Mouse (Mus musculus) neural tube, embryonic 14.5 days (tissue): ENCODE results near the gene Paqr9. TPM values are rescaled to one million over a fixed set of nuclear protein-coding genes. Genes with fewer than 3 reads are reported as not detected.

Experiments
- ATAC-seq: fragments of 200-750 bp; cut with Nextera tagmentation; 2 replicates; pipeline ENCODE4 v1.8.0; 2017; ENCODE audit warnings: low read depth, mild to moderate bottlenecking, moderate TSS enrichment, moderate library complexity
- H3K27ac ChIP-seq: fragments of 300-500 bp; sonication (generic); 2 replicates; pipeline ENCODE4 v1.5.1; 2014; ENCODE audit warnings: low read depth, mild to moderate bottlenecking, control low read depth, low read length, moderate library complexity, mixed read lengths
- H3K27me3 ChIP-seq: fragments of 300-500 bp; sonication (generic); 2 replicates; pipeline ENCODE4 v1.6.1; 2014; ENCODE audit warnings: low read length; ENCODE audit not compliant: control insufficient read depth, insufficient read depth
- H3K36me3 ChIP-seq: fragments of 300-500 bp; sonication (generic); 2 replicates; pipeline ENCODE4 v1.6.1; 2014; ENCODE audit warnings: low read length, mixed read lengths; ENCODE audit not compliant: control insufficient read depth, insufficient read depth
- H3K4me1 ChIP-seq: fragments of 300-500 bp; sonication (generic); 2 replicates; pipeline ENCODE4 v1.6.1; 2014; ENCODE audit warnings: low read length; ENCODE audit not compliant: control insufficient read depth, insufficient read depth
- H3K4me2 ChIP-seq: fragments of 300-500 bp; sonication (generic); 2 replicates; pipeline ENCODE4 v1.6.1; 2014; ENCODE audit warnings: mild to moderate bottlenecking, low read depth, low read length, control low read depth
- H3K4me3 ChIP-seq: fragments of 300-500 bp; sonication (generic); 2 replicates; pipeline ENCODE4 v1.5.1; 2014; ENCODE audit warnings: low read depth, low read length, control low read depth, mixed read lengths
- H3K9ac ChIP-seq: fragments of 300-500 bp; sonication (generic); replicated peaks from 2 replicates; pipeline ENCODE4 v1.6.1; 2014; ENCODE audit warnings: low read depth, mild to moderate bottlenecking, control low read depth, low read length, mixed read lengths
- H3K9me3 ChIP-seq: fragments of 300-500 bp; sonication (generic); 2 replicates; pipeline ENCODE4 v1.6.1; 2016; ENCODE audit warnings: low read length; ENCODE audit not compliant: control insufficient read depth
- WGBS: fragments of 180-500 bp; shearing (Covaris S2); extraction: QIAGEN DNeasy Blood & Tissue Kit; methylation state at CpG from one replicate; pipeline ENCODE4 v1.1.7; 2014; 5-methylcytosine and 5-hydroxymethylcytosine counted together
- polyA plus RNA-seq: library from polyadenylated mRNA; unstranded; fragments of >200 nt; fragmentation: Nextera tagmentation; extraction: Ambion mirVana; gene quantifications from 2 replicates; pipeline ENCODE4 v1.2.1, GENCODE M21; 2014

The Paqr9 gene
- polyA plus RNA-seq, 1 experiment from 2014 or later, result 9.3 TPM

- H3K9ac ChIP-seq, result no peak overlapping the region
- H3K4me2 ChIP-seq, result no peak overlapping the region
- H3K27ac ChIP-seq, result no peak overlapping the region
- 85% methylated on average over 18 of the region's 18 CpGs for WGBS
- no peak overlapping the region for H3K4me3 ChIP-seq
- no peaks in the 10 kb centered on the region for H3K27me3 ChIP-seq
- H3K4me1 ChIP-seq, result no peaks in the 10 kb centered on the region; the same call in 1 of the 2 replicates
- no peak for ATAC-seq
- no peaks in the 10 kb centered on the region for H3K9me3 ChIP-seq
- no peaks in the 10 kb centered on the region for H3K36me3 ChIP-seq
Observed at GRCm38 (mm10) chr9:95554231-95555221, 4.9 kb upstream of the Paqr9 start.

- no peaks in the 10 kb centered on the region for H3K36me3 ChIP-seq
- no peak overlapping the region for H3K4me3 ChIP-seq
- H3K9me3 ChIP-seq, result no peaks in the 10 kb centered on the region
- no peak overlapping the region for H3K4me2 ChIP-seq
- H3K9ac ChIP-seq, result no peak overlapping the region
- no peaks in the 10 kb centered on the region; the same call in 1 of the 2 replicates for H3K4me1 ChIP-seq
- H3K27ac ChIP-seq, result no peak overlapping the region
- ATAC-seq, result no peak
- H3K27me3 ChIP-seq, result no peaks in the 10 kb centered on the region
- WGBS, result 77% methylated on average over 5 of the region's 5 CpGs
Observed at GRCm38 (mm10) chr9:95555233-95555740, 4.2 kb upstream of the Paqr9 start.

GRCm38 (mm10) chr9:95556067-95556512 lies 3.4 kb upstream of the Paqr9 start:
- H3K27me3 ChIP-seq, result 0 out of 2 replicates have a peak, but pooled peaks cover 2% of the 10 kb centered on the region
- no peak overlapping the region for H3K9ac ChIP-seq
- ATAC-seq, result no peak
- no peak overlapping the region for H3K4me2 ChIP-seq
- no peak overlapping the region for H3K27ac ChIP-seq
- no peaks in the 10 kb centered on the region for H3K9me3 ChIP-seq
- H3K4me3 ChIP-seq, result no peak overlapping the region
- WGBS, result 93% methylated on average over 4 of the region's 4 CpGs
- H3K36me3 ChIP-seq, result no peaks in the 10 kb centered on the region
- H3K4me1 ChIP-seq, result peaks cover 4% of the 10 kb centered on the region; the same call in 1 of the 2 replicates

- 69% methylated on average over 6 of the region's 6 CpGs for WGBS
- 0 out of 2 replicates have a peak, but pooled peaks cover 2% of the 10 kb centered on the region for H3K27me3 ChIP-seq
- no peak overlapping the region for H3K4me2 ChIP-seq
- H3K4me3 ChIP-seq, result no peak overlapping the region
- peaks cover 9% of the 10 kb centered on the region; the same call in 1 of the 2 replicates for H3K4me1 ChIP-seq
- ATAC-seq, result no peak
- H3K27ac ChIP-seq, result no peak overlapping the region
- no peaks in the 10 kb centered on the region for H3K9me3 ChIP-seq
- H3K9ac ChIP-seq, result no peak overlapping the region
- no peaks in the 10 kb centered on the region for H3K36me3 ChIP-seq
Observed at GRCm38 (mm10) chr9:95557722-95558121, 1.7 kb upstream of the Paqr9 start.

- Histone ChIP-seq H3K9ac (peak overlapping the region; percentile 83), H3K27me3 (0 out of 2 replicates have a peak, but pooled peaks cover 2% of the 10 kb centered on the region), H3K4me2 (peak overlapping the region; percentile 85), H3K9me3 (no peaks in the 10 kb centered on the region), H3K27ac (peak overlapping the region; percentile 75; the same call in 1 of the 2 replicates), H3K4me3 (peak overlapping the region; percentile 64), H3K4me1 (peaks cover 9% of the 10 kb centered on the region; the same call in 1 of the 2 replicates), H3K36me3 (no peaks in the 10 kb centered on the region)
- 7% methylated on average over 11 of the region's 11 CpGs for WGBS
- no peak for ATAC-seq
Observed at GRCm38 (mm10) chr9:95558726-95559058, 765 bp upstream of the Paqr9 start.

- Histone ChIP-seq H3K9me3 (no peaks in the 10 kb centered on the region), H3K36me3 (no peaks in the 10 kb centered on the region), H3K9ac (peak overlapping the region; percentile 83), H3K4me1 (peaks cover 9% of the 10 kb centered on the region; the same call in 1 of the 2 replicates), H3K4me2 (peak overlapping the region; percentile 85), H3K27me3 (0 out of 2 replicates have a peak, but pooled peaks cover 2% of the 10 kb centered on the region), H3K4me3 (peak overlapping the region; percentile 64), H3K27ac (peak overlapping the region; percentile 75)
- WGBS, result 12% methylated on average over 65 of the region's 78 CpGs
- ATAC-seq, result peak; percentile 74
Observed at GRCm38 (mm10) chr9:95559936-95560735, 679 bp downstream of the Paqr9 start.

GRCm38 (mm10) chr9:95564047-95564446 lies 4.6 kb downstream of the Paqr9 start:
- ATAC-seq, result no peak
- Histone ChIP-seq H3K27me3 (0 out of 2 replicates have a peak, but pooled peaks cover 2% of the 10 kb centered on the region), H3K4me2 (no peak overlapping the region), H3K9me3 (no peaks in the 10 kb centered on the region), H3K27ac (no peak overlapping the region), H3K4me3 (no peak overlapping the region), H3K4me1 (peaks cover 9% of the 10 kb centered on the region; the same call in 1 of the 2 replicates), H3K36me3 (no peaks in the 10 kb centered on the region), H3K9ac (no peak overlapping the region)
- WGBS, result 82% methylated on average over 4 of the region's 4 CpGs

GRCm38 (mm10) chr9:95566394-95566793 lies 6.9 kb downstream of the Paqr9 start:
- Histone ChIP-seq H3K27me3 (no peaks in the 10 kb centered on the region), H3K4me3 (no peak overlapping the region), H3K36me3 (no peaks in the 10 kb centered on the region), H3K9ac (no peak overlapping the region), H3K27ac (no peak overlapping the region), H3K4me1 (0 out of 2 replicates have a peak, but pooled peaks cover 5% of the 10 kb centered on the region), H3K9me3 (no peaks in the 10 kb centered on the region), H3K4me2 (no peak overlapping the region)
- WGBS, result 87% methylated on average over 10 of the region's 10 CpGs
- no peak for ATAC-seq
